Mouse (Mus musculus): ENCODE measurements at regions not wholly inside any gene's neighbourhood (a gene's known extent, or its start where the extent isn't known, plus 50 kb on each side); places are given as distances from the start of the nearest gene placed in this dataset.

DNA sequence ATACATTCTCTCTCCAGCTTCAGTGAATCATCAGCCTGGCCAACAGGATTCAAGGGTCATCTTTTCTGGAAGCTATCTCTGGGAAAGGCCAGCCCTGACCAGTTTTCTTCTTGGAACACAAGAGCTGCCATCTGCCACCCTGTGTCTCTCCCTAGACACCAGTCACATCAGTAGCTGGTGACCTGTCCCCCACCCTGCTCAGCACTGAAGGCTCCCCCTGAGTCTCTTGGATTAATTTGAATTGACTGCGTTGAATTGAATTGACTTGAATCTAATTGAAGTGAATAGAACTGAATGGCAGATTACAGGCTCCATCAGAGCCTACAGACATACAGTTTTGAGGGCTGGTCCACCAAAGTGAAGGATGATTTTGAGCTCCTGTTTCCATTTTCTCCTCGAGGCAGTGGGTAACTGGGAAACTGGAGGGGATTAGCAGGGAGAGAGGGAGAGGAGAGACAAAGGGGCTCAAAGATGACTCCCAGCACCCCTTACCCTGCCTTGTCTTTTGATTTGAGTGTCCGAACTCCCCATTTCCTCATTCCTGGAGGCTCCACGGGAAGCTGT lies 133.4 kb upstream of the Tle3 start:
- DNase-seq (ENCODE audit: low spot score) (no peak), ATAC-seq (replicated peaks; ENCODE audit: low FRiP score) (no peak)
- no peaks in the 10 kb centered on the region for H3K27me3 ChIP-seq (ENCODE audit: control insufficient read depth, insufficient read depth, low read length)
- H3K36me3 ChIP-seq (ENCODE audit: control insufficient read depth, insufficient read depth, low read length), result no peaks in the 10 kb centered on the region
- H3K27ac ChIP-seq (ENCODE audit: low read depth, low read length), result no peak overlapping the region
- no peak overlapping the region for H3K9ac ChIP-seq (ENCODE audit: low read length)
- H3K4me3 ChIP-seq (ENCODE audit: low read depth, low read length), result no peak overlapping the region
- 32% methylated on average over 4 of the region's 4 CpGs for WGBS
- peaks cover 25% of the 10 kb centered on the region for H3K4me1 ChIP-seq (replicated peaks; ENCODE audit: control insufficient read depth, insufficient read depth, low read length)
- H3K9me3 ChIP-seq (ENCODE audit: control insufficient read depth, low read length), result no peaks in the 10 kb centered on the region
- no peak overlapping the region for H3K4me2 ChIP-seq (ENCODE audit: low read depth, low read length, severe bottlenecking)

DNA sequence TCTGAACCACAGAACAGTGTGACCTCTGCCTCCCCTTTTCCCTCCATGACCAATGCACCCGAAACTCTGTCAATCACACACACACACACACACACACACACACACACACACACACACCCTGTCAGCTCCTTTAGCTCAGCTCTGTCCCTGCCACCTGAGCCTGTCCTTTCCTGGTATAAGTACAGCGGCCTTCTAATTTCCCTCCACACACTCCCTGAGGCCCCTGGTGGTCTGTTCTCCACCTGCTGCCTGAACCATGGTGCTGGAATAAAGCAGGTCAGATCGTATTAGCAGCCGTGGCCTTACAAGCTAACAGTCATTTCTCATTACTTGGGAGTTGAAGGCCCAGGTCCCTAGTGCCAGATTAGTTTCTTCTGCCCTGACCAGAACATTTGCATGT lies 132.8 kb upstream of the Tle3 start:
- no peak overlapping the region for H3K4me3 ChIP-seq (ENCODE audit: low read depth, low read length)
- DNase-seq (ENCODE audit: low spot score) (no peak), ATAC-seq (replicated peaks; ENCODE audit: low FRiP score) (no peak)
- WGBS, result 71% methylated on average over 4 of the region's 4 CpGs
- no peak overlapping the region for H3K27ac ChIP-seq (ENCODE audit: low read depth, low read length)
- no peak overlapping the region for H3K9ac ChIP-seq (ENCODE audit: low read length)
- no peaks in the 10 kb centered on the region for H3K9me3 ChIP-seq (ENCODE audit: control insufficient read depth, low read length)
- H3K4me1 ChIP-seq (replicated peaks; ENCODE audit: control insufficient read depth, insufficient read depth, low read length), result peaks cover 25% of the 10 kb centered on the region
- no peaks in the 10 kb centered on the region for H3K27me3 ChIP-seq (ENCODE audit: control insufficient read depth, insufficient read depth, low read length)
- H3K4me2 ChIP-seq (ENCODE audit: low read depth, low read length, severe bottlenecking), result no peak overlapping the region
- H3K36me3 ChIP-seq (ENCODE audit: control insufficient read depth, insufficient read depth, low read length), result no peaks in the 10 kb centered on the region

DNA sequence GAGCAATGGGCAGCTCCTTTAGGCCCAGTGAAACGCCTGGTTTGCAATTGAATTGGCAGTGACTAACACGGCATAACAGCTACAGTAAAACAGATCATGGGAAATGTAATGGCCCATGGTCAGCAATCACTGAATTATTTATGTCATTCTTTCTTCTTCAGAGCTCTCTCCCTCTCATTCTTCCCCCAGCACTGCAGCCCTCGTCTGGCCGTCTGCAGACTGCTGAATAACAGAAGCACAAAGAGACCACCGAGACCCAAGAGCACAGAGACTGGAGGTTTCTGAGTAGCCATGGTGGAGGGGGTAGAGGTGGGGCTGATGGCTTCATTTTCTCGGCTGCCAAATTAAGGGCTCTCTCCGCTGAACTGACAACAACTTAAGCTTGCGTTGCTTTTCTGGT lies 130.7 kb upstream of the Tle3 start:
- Histone ChIP-seq H3K4me1 (replicated peaks; ENCODE audit: control insufficient read depth, insufficient read depth, low read length) (peaks cover 16% of the 10 kb centered on the region), H3K4me2 (ENCODE audit: low read depth, low read length, severe bottlenecking) (no peak overlapping the region), H3K9me3 (ENCODE audit: control insufficient read depth, low read length) (peaks cover 2% of the 10 kb centered on the region; the same call in 1 of the 2 replicates), H3K27ac (ENCODE audit: low read depth, low read length) (0 out of 2 replicates have a peak overlapping the region, but pooled peaks have one; percentile 12), H3K4me3 (ENCODE audit: low read depth, low read length) (no peak overlapping the region), H3K36me3 (ENCODE audit: control insufficient read depth, insufficient read depth, low read length) (no peaks in the 10 kb centered on the region), H3K27me3 (ENCODE audit: control insufficient read depth, insufficient read depth, low read length) (no peaks in the 10 kb centered on the region), H3K9ac (ENCODE audit: low read length) (no peak overlapping the region)
- ATAC-seq (replicated peaks; ENCODE audit: low FRiP score), result no peak
- no peak for DNase-seq (ENCODE audit: low spot score)
- 37% methylated on average over 8 of the region's 8 CpGs for WGBS

DNA sequence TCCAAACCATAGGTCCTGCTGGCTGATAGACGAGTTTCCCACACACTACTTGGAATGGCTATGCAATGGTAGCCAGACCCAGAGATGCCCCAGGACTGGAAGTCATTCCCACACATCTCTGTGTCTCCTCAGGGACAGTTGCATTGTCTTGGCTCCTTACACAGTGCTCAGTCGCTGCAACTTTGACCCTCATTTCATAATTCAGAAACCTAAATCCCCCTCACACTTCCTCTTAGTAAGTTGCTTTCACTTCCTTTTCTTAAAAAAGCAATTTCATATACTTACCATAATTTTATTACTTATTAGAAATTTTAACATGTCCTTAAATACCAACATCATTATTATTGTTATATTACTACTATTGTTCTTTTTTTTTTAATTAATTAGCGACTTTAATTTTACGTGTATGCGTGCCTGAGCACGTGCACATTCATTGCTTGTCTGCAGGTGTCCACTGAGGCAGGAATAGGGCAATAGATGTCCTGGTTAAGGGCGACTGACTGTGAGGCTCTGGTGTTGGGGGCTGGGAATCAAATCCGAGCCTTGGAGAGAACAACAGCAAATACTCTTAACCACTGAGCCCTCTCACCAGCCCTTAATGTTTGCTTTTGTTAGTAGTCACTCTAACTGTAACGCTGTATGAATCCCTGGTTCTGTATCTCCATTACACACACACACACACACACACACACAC lies 129.9 kb upstream of the Tle3 start:
- H3K27me3 ChIP-seq (ENCODE audit: control insufficient read depth, insufficient read depth, low read length), result no peaks in the 10 kb centered on the region
- no peak overlapping the region for H3K9ac ChIP-seq (ENCODE audit: low read length)
- no peak overlapping the region for H3K4me2 ChIP-seq (ENCODE audit: low read depth, low read length, severe bottlenecking)
- DNase-seq (ENCODE audit: low spot score), result no peak
- ATAC-seq (replicated peaks; ENCODE audit: low FRiP score), result no peak
- WGBS, result 81% methylated on average over 9 of the region's 9 CpGs
- H3K36me3 ChIP-seq (ENCODE audit: control insufficient read depth, insufficient read depth, low read length), result no peaks in the 10 kb centered on the region
- H3K4me1 ChIP-seq (replicated peaks; ENCODE audit: control insufficient read depth, insufficient read depth, low read length), result peaks cover 16% of the 10 kb centered on the region
- H3K9me3 ChIP-seq (ENCODE audit: control insufficient read depth, low read length), result peaks cover 2% of the 10 kb centered on the region; the same call in 1 of the 2 replicates
- H3K4me3 ChIP-seq (ENCODE audit: low read depth, low read length), result no peak overlapping the region
- H3K27ac ChIP-seq (ENCODE audit: low read depth, low read length), result no peak overlapping the region

DNA sequence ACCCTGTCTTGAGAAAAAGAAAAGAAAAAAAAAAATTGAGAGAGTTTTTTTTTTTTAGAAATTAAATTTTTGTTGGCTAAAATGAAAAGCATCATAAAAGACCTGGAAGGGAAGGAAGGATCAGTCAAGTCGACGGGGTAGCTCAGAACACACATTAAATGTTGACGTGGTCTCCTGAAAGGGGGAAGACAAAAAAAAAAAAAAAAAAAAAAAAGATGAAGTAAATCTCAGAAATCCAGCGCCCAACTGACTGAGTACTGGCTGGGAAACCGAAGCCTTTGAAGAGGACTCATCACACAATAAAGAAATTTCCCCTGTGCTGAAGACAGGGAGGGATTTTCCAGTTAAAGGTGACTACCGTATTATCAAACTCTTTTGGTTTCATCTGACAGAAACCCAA lies 128.9 kb upstream of the Tle3 start:
- Histone ChIP-seq H3K9me3 (ENCODE audit: control insufficient read depth, low read length) (peaks cover 2% of the 10 kb centered on the region; the same call in 1 of the 2 replicates), H3K4me3 (ENCODE audit: low read depth, low read length) (no peak overlapping the region), H3K27ac (ENCODE audit: low read depth, low read length) (no peak overlapping the region), H3K4me1 (replicated peaks; ENCODE audit: control insufficient read depth, insufficient read depth, low read length) (peaks cover 12% of the 10 kb centered on the region), H3K9ac (ENCODE audit: low read length) (no peak overlapping the region), H3K27me3 (ENCODE audit: control insufficient read depth, insufficient read depth, low read length) (no peaks in the 10 kb centered on the region), H3K4me2 (ENCODE audit: low read depth, low read length, severe bottlenecking) (no peak overlapping the region), H3K36me3 (ENCODE audit: control insufficient read depth, insufficient read depth, low read length) (no peaks in the 10 kb centered on the region)
- no peak for ATAC-seq (replicated peaks; ENCODE audit: low FRiP score)
- whole genome bisulfite sequencing, result 67% methylated on average over 6 of the region's 6 CpGs
- DNase-seq (ENCODE audit: low spot score), result no peak

DNA sequence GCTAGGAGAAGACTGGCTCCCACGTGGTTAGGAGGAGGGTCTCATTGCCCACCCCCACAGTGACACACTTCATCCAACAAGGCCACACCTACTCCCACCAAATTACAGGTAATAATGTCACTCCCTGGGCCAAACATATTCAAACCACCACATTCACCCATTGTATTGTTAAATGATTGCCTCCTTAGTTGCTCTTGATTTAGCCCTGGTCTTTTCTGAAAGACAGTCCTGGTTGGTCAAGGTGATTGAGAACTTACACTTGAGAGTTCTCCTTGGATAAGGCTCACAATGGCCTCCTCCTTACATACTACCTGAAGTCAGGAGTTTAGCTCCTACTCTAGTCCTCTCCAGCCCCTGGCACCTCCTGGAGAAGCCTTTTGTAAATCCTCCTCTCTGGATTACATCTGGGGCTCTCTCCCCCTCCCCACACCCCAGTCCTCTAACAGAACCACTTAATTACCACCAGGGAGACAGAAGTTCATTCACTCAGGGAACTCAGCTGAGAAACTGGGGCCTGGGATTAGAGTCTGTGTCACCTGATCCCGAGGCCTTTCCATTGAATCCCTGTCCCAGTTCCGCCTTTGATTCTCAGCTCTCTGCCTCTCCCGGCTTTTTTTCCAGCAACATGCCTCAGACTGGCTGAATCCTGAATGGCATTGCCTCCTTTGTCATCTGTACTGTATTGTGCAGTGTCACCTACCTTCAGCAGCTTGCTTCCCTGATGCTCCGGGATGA lies 122.3 kb upstream of the Tle3 start:
- Histone ChIP-seq H3K4me1 (replicated peaks; ENCODE audit: control insufficient read depth, insufficient read depth, low read length) (peaks cover 11% of the 10 kb centered on the region; the same call in 1 of the 2 replicates), H3K4me3 (ENCODE audit: low read depth, low read length) (no peak overlapping the region), H3K36me3 (ENCODE audit: control insufficient read depth, insufficient read depth, low read length) (no peaks in the 10 kb centered on the region), H3K9ac (ENCODE audit: low read length) (no peak overlapping the region), H3K9me3 (ENCODE audit: control insufficient read depth, low read length) (peaks cover 2% of the 10 kb centered on the region; the same call in 1 of the 2 replicates), H3K27me3 (ENCODE audit: control insufficient read depth, insufficient read depth, low read length) (no peaks in the 10 kb centered on the region), H3K4me2 (ENCODE audit: low read depth, low read length, severe bottlenecking) (no peak overlapping the region), H3K27ac (ENCODE audit: low read depth, low read length) (peak overlapping the region; percentile 68)
- peak; percentile 71 for ATAC-seq (replicated peaks; ENCODE audit: low FRiP score)
- 14% methylated on average over 5 of the region's 5 CpGs for WGBS
- DNase-seq (ENCODE audit: low spot score), result peak; percentile 73

DNA sequence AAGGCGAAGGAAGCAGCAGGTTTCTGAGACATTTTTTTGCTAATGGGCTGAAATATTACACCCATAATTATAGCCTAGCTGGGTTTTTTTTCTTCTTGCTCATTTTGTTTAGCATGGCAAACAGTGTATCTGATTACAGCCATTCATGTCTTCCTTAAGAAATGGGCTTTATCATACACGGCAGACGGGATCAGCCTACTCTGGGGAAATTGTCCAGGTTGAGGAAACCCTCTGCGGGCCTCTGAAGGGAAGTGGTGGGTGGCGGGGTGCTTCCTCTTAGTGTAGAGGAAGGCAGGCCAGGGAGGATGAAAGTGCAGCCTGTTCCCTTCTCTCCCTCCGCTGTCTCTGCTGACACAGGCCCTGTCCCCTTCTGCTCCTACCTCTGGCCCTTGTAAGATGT lies 120.6 kb upstream of the Tle3 start:
- Histone ChIP-seq H3K27ac (ENCODE audit: low read depth, low read length) (no peak overlapping the region), H3K4me2 (ENCODE audit: low read depth, low read length, severe bottlenecking) (no peak overlapping the region), H3K4me3 (ENCODE audit: low read depth, low read length) (no peak overlapping the region), H3K4me1 (replicated peaks; ENCODE audit: control insufficient read depth, insufficient read depth, low read length) (peaks cover 11% of the 10 kb centered on the region; the same call in 1 of the 2 replicates), H3K36me3 (ENCODE audit: control insufficient read depth, insufficient read depth, low read length) (no peaks in the 10 kb centered on the region), H3K27me3 (ENCODE audit: control insufficient read depth, insufficient read depth, low read length) (no peaks in the 10 kb centered on the region), H3K9ac (ENCODE audit: low read length) (no peak overlapping the region), H3K9me3 (ENCODE audit: control insufficient read depth, low read length) (no peaks in the 10 kb centered on the region)
- no peak for DNase-seq (ENCODE audit: low spot score)
- 70% methylated on average over 6 of the region's 6 CpGs for WGBS
- ATAC-seq (replicated peaks; ENCODE audit: low FRiP score), result no peak

DNA sequence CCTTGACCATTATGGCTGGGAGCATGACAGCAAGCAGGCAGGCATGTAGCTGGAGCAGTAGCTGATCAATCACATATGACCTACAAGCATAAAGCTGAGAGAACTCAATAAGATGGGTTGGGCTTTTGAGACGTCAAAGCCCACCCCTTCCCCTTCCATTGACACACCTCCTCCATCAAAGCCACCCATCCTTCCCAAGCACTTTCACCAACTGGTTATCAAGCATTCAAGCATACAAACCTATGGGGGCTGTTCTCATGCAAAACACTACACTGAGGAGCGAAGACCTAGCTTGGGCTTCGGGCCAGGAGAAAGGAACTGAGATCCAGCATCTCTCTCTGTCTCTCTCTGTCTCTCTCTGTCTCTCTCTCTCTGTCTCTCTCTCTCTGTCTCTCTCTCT lies 118.4 kb upstream of the Tle3 start:
- WGBS, result 80% methylated on average over 3 of the region's 3 CpGs
- Histone ChIP-seq H3K27me3 (ENCODE audit: control insufficient read depth, insufficient read depth, low read length) (no peaks in the 10 kb centered on the region), H3K9ac (ENCODE audit: low read length) (no peak overlapping the region), H3K4me3 (ENCODE audit: low read depth, low read length) (no peak overlapping the region), H3K36me3 (ENCODE audit: control insufficient read depth, insufficient read depth, low read length) (no peaks in the 10 kb centered on the region), H3K27ac (ENCODE audit: low read depth, low read length) (no peak overlapping the region), H3K9me3 (ENCODE audit: control insufficient read depth, low read length) (no peaks in the 10 kb centered on the region), H3K4me1 (replicated peaks; ENCODE audit: control insufficient read depth, insufficient read depth, low read length) (peaks cover 11% of the 10 kb centered on the region; the same call in 1 of the 2 replicates), H3K4me2 (ENCODE audit: low read depth, low read length, severe bottlenecking) (no peak overlapping the region)
- DNase-seq (ENCODE audit: low spot score) (no peak), ATAC-seq (replicated peaks; ENCODE audit: low FRiP score) (no peak)

Measured in forebrain, embryonic 11.5 days (tissue).